Mouse (Mus musculus) spleen, adult 2 months (tissue): ENCODE data around the gene Itga7.

Source experiments
- CTCF ChIP-seq: fragments of 200-500 bp; IDR thresholded peaks from 2 replicates; pipeline ENCODE4 v1.5.1; 2011; ENCODE audit warnings: mild to moderate bottlenecking, inconsistent platforms; ENCODE audit not compliant: insufficient read depth, insufficient read length, insufficient replicate concordance; ENCODE audit errors: extremely low read depth
- POLR2A ChIP-seq: fragments of 200-500 bp; IDR thresholded peaks from 2 replicates; pipeline ENCODE4 v1.6.1; 2011; ENCODE audit warnings: low read depth, low read length, inconsistent platforms

GRCm38 (mm10) chr10:128965871-128966270 lies 32.3 kb downstream of the Itga7 start:
- no peak for TF ChIP-seq CTCF
- no peak for TF ChIP-seq POLR2A
